Mouse (Mus musculus): ENCODE data around the gene Lrp3.
A peak's percentile ranks its signal among the peaks of the same experiment; 100 is the strongest.

The Lrp3 gene

DNA sequence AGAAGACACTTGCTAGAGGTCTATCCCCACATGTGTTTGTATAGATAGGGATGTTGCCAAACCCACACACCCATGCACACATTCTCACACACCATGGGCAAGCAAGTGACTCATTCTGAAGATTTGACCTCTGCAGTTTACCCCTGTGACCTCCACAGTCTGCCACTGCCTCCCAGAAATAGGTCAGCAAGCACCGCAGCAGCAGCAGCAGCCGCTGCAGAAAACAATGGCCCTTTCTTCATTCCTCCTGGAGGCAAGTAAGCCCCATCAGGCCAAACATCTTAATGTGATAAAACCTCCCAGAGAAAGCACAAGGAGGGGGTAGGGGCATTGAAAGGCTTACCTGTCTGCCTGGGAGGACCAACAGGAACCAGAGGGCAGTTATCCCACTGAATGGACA, 24.0 kb downstream of the Lrp3 start:
- no peak for DNase-seq (ENCODE audit: extremely low read depth, low read depth)

DNA sequence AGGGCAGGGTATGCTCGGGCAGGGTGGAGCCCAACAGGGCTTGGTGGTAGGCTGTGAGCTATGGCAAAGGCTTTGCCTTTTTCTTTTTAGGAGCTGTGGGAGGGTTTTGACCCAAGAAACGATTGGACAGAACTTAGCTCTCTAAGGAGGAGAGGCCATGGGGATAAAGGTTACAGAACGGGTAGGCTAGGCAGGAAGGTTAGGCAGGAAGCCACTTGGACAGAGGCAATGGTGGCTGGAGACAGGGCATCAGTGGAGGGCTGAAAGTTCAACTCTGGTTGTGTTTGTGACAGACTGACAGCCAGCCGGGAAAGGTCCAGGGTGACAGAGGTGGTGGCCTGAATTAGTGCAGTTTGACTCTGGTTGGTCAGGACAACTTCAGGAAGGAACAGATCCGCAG, 25.6 kb downstream of the Lrp3 start:
- DNase-seq (ENCODE audit: extremely low read depth, low read depth), result no peak

GRCm38 (mm10) chr7:35185889-35186569, 29.3 kb downstream of the Lrp3 start, which contains the start of gene Slc7a10:
Gene Slc7a10 (plus strand): TSS chr7:35186385.
- DNase-seq (ENCODE audit: extremely low read depth, low read depth), result no peak

GRCm38 (mm10) chr7:35184833-35185724, 30.2 kb downstream of the Lrp3 start:
- no peak for DNase-seq (ENCODE audit: extremely low read depth, low read depth)

- DNase-seq (ENCODE audit: extremely low read depth, low read depth), result no peak
Observed at GRCm38 (mm10) chr7:35176412-35177381, 38.6 kb downstream of the Lrp3 start.

DNA sequence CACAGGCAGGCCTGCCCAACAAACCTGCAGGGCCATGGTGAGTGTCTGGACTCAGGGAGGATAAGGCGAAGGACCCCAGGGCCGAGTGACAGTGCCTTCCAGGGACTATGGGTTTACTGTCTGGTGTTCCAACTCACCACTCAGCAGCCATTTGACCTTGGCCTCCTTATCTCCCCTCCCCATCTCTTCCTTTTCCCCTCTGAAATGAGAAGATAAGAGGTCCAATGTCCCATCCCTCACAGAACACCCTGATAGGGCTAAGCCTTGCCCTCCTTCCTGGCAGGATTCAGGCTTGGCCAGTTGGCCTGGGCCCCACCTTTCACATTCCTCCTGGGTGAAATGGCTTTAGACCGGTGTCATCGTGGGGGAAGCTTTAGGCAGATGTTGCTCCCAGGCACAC, 39.8 kb downstream of the Lrp3 start:
- DNase-seq (ENCODE audit: extremely low read depth, low read depth), result no peak

DNA sequence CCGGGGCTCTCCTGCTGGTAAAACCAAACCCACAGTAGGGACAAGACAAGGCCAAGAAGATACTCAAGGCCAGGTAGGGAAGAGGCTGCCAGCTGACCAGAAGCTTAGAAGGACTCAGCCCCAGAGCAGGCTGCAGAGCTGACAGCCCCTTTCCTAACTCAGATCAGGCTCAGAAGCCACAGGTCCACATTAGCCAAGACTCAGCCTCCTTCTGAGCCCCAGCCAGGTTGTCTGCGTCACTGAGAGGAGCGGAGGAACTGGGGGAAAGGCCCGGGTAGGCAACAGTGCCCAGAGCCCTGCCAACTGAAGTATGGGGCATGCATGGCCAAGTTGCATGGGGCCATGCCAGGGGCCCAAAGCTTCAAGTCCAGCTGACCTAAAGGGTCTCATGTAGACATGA, 42.8 kb downstream of the Lrp3 start:
- DNase-seq (ENCODE audit: extremely low read depth, low read depth), result no peak

GRCm38 (mm10) chr7:35171867-35172382, 43.4 kb downstream of the Lrp3 start:
- peak; percentile 80 for DNase-seq (ENCODE audit: extremely low read depth, low read depth)

DNA sequence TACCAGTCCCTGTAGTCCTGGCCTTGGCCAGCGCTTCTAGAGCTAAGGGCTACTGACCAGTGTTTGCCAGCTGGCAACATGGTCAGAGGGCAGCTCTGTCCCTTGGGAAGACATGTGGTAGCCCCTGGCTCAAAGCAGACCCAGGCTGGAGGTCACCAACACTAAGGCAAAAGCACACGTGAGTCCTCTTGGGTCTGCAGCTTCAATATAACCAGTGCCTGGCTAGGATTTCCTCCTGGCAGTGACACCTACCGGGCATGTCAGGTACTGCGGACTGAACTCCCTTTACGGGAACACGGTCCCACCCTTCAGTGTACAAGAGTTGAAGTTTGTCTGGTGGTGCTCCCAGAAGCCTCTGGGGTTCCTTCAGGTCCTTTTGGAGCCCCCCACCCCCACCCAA, 46.0 kb downstream of the Lrp3 start:
- peak; percentile 56 for DNase-seq (ENCODE audit: extremely low read depth, low read depth)

GRCm38 (mm10) chr7:35167925-35168324, 47.4 kb downstream of the Lrp3 start:
- no peak for DNase-seq (ENCODE audit: extremely low read depth, low read depth)

DNA sequence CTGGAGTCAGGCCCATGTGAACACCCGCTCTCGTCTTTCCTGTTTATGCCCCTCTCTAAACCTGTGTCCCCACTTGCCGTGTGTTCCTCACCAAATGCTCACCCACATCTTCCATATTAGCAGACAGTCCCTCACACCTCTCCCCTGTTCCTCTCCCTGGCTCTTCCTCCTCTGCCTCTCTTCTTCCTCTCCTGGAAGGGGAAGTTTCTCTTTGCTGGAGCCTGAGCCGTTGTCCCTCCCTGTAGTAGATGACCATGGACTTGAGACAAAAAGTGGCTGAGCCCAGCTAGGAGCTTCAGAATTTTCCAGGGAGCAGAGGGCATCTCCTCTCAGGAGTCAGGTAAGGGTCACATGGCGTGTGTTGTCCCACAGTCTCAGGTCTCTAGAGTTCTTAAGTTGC, 48.3 kb downstream of the Lrp3 start:
- DNase-seq (ENCODE audit: extremely low read depth, low read depth), result no peak

DNA sequence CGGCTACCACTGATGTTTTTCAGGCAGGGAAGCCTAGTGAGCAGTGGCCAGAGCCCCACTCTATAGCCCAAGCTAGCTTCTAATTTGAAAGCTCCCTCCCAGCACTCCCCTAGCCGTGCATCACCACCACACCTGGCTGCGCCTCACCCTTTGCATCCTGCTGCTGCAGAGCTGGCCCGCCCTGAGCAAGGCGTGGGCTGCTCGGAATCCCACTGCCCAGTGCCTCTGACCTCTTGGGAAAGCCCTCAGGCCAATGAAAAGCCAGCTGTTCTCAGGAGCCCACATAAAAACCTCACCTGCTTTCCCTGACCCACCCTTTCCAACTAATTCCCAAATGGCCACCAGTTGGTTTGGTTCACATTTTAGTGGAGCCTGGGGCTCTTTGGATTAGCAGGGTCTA, 51.2 kb downstream of the Lrp3 start:
- DNase-seq (ENCODE audit: extremely low read depth, low read depth), result no peak

- DNase-seq (ENCODE audit: extremely low read depth, low read depth), result no peak
Observed at GRCm38 (mm10) chr7:35163600-35163999, 51.7 kb downstream of the Lrp3 start.

DNA sequence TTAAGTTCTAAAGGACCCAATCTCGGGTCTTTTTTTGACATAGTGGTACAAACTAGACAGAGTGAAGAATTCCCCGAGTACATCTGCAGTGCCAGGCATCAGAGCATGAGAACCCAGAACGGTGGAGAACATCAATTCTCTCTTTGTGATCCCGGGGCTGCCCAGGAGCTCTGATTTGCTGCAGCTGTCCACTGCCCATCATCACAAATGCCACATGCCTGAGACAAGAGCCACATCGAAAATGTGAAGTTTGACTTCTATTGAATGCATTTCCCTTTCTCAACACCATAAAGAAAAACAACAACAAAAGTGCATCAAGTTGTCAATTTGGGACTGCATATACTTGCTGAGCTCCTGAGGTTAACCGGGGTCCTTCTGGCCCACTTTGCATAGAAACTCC, 52.9 kb downstream of the Lrp3 start:
- DNase-seq (ENCODE audit: extremely low read depth, low read depth), result no peak

DNA sequence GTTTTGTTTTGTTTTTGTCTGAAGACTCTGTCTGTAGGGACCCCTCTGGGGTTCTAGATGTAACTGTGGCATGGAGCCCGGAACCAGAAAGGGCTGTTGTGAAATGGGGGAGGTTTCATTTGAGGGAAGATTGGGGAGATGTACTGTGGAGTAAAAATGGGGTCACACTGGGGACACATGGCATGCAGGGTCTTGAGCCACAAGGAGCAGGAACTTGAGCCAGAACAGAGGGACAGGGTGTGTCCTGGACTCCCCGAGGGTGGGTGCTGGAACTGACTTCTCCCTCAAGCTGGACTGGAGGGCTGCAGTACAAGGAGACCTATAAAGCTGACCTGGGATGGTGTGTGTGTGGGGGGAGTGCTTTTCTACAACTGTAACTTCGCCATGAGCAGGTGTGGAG, 57.8 kb downstream of the Lrp3 start:
- DNase-seq (ENCODE audit: extremely low read depth, low read depth), result no peak

- no peak for DNase-seq (ENCODE audit: extremely low read depth, low read depth)
Observed at GRCm38 (mm10) chr7:35156561-35157477, 58.5 kb downstream of the Lrp3 start.

DNA sequence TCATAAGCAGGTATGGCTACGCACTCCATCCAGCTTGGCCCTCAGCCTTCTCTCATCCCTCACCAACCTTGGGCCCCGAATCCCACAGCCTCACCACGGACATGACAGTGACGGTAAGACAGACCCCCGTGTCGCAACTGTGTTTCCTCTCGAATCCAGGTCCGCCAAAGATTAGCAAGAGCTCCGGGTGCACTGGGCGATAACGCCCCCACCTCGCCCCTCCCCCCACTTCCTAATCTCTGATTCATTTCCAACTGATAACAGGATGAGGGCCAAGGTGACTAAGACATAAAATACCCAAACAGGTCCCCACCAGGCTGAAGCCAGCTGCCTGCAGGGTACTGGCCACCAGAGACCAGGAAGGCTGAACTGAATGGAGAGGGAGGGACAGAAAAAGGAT, 60.8 kb downstream of the Lrp3 start:
- DNase-seq (ENCODE audit: extremely low read depth, low read depth), result no peak

DNA sequence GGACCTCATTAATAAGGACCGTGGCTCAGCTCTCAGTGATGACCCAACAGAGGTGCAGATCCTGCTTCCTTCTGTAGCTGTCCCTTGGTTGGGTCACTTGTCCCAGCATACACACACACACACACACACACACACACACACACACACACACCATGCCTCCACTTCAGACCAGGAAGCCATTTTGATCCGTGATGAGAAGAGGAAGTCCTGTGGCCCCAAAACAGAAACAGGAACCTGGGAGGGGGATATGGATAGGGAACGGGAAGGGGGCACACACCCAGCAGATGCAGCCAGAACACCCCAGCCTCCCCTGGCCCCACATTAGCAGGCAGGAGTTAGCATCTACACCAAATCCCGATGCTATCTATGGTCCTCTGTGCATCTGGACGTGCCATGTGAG, 64.4 kb downstream of the Lrp3 start:
- DNase-seq (ENCODE audit: extremely low read depth, low read depth), result no peak

Data from MEL-GATA-1-ER (cell line).